ENCODE assay signal across 9 mouse cellular contexts in the genomic region with DNA sequence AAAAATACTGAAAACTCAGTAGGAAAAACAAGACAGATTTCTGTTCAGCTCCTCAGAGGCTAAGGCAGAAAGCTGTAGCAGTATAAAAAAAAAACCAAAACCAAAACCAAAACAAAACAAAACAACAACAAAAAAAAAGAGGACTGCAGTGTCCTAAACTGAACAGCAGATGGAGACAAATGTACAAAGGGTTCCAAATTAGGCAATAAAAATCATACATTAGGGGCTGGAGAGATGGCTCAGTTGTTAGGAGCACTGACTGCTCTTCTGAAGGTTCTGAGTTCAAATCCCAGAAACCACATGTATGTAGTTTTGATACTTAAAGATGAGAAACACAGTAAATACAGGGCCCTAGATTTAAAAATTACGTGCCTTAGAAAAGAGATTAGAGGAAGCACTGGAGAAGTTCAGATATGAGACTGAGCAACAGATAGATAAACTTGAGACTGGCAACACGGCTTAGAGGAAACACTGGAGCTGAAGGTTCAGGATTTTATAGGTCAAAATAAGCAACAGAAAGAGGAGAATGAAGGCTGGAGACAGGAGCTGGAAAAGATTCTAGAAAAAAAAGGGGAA. TPM values are rescaled to one million over a fixed set of nuclear protein-coding genes. Genes with fewer than 3 reads are reported as not detected.
A peak's percentile ranks its signal among the peaks of the same experiment; 100 is the strongest.
DNase-seq lines count a peak whose midpoint lies in the region; ATAC-seq and TF ChIP-seq lines count a peak whose summit lies in the region.
"Had no signal": no experiment of that assay in that cellular context is flagged by ENCODE, and none has a peak within 500 bp of the region (broad histone marks: within the 10 kb centered on the region; RNA-seq: fewer than 3 reads in every experiment).

No protein-coding gene starts in this region.

- H3K27ac ChIP-seq in midbrain, postnatal 0 days (ENCODE audit: low read depth, low read length) = no peak overlapping the region
- no peak overlapping the region for H3K27ac ChIP-seq in midbrain, embryonic 10.5 days (replicated peaks)
- no peak overlapping the region for H3K27ac ChIP-seq in stomach, postnatal 0 days (replicated peaks)
- H3K27ac ChIP-seq: embryonic facial prominence, embryonic 15.5 days; limb, embryonic 15.5 days had no signal

- no peak overlapping the region for H3K4me3 ChIP-seq in midbrain, postnatal 0 days (ENCODE audit: low read depth, low read length)
- no peak overlapping the region for H3K4me3 ChIP-seq in midbrain, embryonic 10.5 days
- H3K4me3 ChIP-seq in stomach, postnatal 0 days (ENCODE audit: low read depth, low read length) = no peak overlapping the region
- H3K4me3 ChIP-seq: embryonic facial prominence, embryonic 15.5 days; limb, embryonic 15.5 days had no signal

- no peaks in the 10 kb centered on the region for H3K4me1 ChIP-seq in midbrain, postnatal 0 days (ENCODE audit: insufficient read depth, low read length)
- H3K4me1 ChIP-seq in midbrain, embryonic 10.5 days = no peaks in the 10 kb centered on the region
- H3K4me1 ChIP-seq in stomach, postnatal 0 days (replicated peaks; ENCODE audit: control insufficient read depth, insufficient read depth) = no peaks in the 10 kb centered on the region
- H3K4me1 ChIP-seq: embryonic facial prominence, embryonic 15.5 days; limb, embryonic 15.5 days had no signal

- no peak for ATAC-seq in midbrain, postnatal 0 days (ENCODE audit: low FRiP score)
- no peak for ATAC-seq in stomach, postnatal 0 days (ENCODE audit: low FRiP score, low TSS enrichment)

- peak; percentile 52 for TF ChIP-seq CTCF in midbrain, postnatal 0 days (IDR thresholded peaks at IDR 0.05)
- peak; percentile 62 for TF ChIP-seq CTCF in stomach, postnatal 0 days (IDR thresholded peaks at IDR 0.05; ENCODE audit: low read depth)

- no peak for DNase-seq in midbrain, postnatal 0 days (ENCODE audit: low spot score)
- DNase-seq in midbrain, embryonic 10.5 days (ENCODE audit: low spot score) = no peak
- DNase-seq in Muller cell, postnatal 12 days (ENCODE audit: inconsistent ontology term) = peak; percentile 39
- DNase-seq in induced T-regulatory cell, adult 2 months (ENCODE audit: low read depth) = peak; percentile 86
- DNase-seq in stomach, postnatal 0 days (ENCODE audit: low spot score) = no peak
- DNase-seq in ovary, adult 18-20 months (ENCODE audit: low spot score) = no peak
- DNase-seq in heart, postnatal 14 days = no peak

- TF ChIP-seq EP300 in stomach, postnatal 0 days (optimal IDR thresholded peaks at IDR 0.05) = no peak

- no peak overlapping the region for H3K9ac ChIP-seq in midbrain, postnatal 0 days (replicated peaks; ENCODE audit: low read length, poor library complexity, severe bottlenecking)
- no peak overlapping the region for H3K9ac ChIP-seq in stomach, postnatal 0 days (ENCODE audit: low read length)
- H3K9ac ChIP-seq: embryonic facial prominence, embryonic 15.5 days; limb, embryonic 15.5 days had no signal

- H3K9me3 ChIP-seq in midbrain, postnatal 0 days (ENCODE audit: low read length) = 0 out of 2 replicates have a peak, but pooled peaks cover 11% of the 10 kb centered on the region
- peaks cover 18% of the 10 kb centered on the region for H3K9me3 ChIP-seq in midbrain, embryonic 10.5 days (replicated peaks)
- H3K9me3 ChIP-seq in stomach, postnatal 0 days (ENCODE audit: control insufficient read depth, low read length) = no peaks in the 10 kb centered on the region

- H3K36me3 ChIP-seq in midbrain, postnatal 0 days (ENCODE audit: insufficient read depth, low read length) = no peaks in the 10 kb centered on the region
- H3K36me3 ChIP-seq in midbrain, embryonic 10.5 days = no peaks in the 10 kb centered on the region
- H3K36me3 ChIP-seq in stomach, postnatal 0 days (ENCODE audit: control insufficient read depth, insufficient read depth, low read length) = no peaks in the 10 kb centered on the region
- H3K36me3 ChIP-seq: embryonic facial prominence, embryonic 15.5 days; limb, embryonic 15.5 days had no signal

- no peak overlapping the region for H3K4me2 ChIP-seq in midbrain, postnatal 0 days (ENCODE audit: low read depth, low read length, poor library complexity, severe bottlenecking)
- no peak overlapping the region for H3K4me2 ChIP-seq in stomach, postnatal 0 days (replicated peaks; ENCODE audit: low read depth)
- H3K4me2 ChIP-seq: embryonic facial prominence, embryonic 15.5 days; limb, embryonic 15.5 days had no signal

- 83% methylated on average over 2 of the region's 2 CpGs for WGBS in midbrain, postnatal 0 days
- 86% methylated on average over 2 of the region's 2 CpGs for WGBS in midbrain, embryonic 10.5 days
- 78% methylated on average over 2 of the region's 2 CpGs for WGBS in stomach, postnatal 0 days

- intact Hi-C loops in heart, postnatal 14 days (cut with DNase I) = no loop called here

- H3K27me3 ChIP-seq in midbrain, postnatal 0 days (ENCODE audit: insufficient read depth, low read length) = no peaks in the 10 kb centered on the region
- H3K27me3 ChIP-seq in midbrain, embryonic 10.5 days (ENCODE audit: low read depth, poor library complexity, severe bottlenecking) = no peaks in the 10 kb centered on the region
- no peaks in the 10 kb centered on the region for H3K27me3 ChIP-seq in stomach, postnatal 0 days (ENCODE audit: control insufficient read depth, insufficient read depth, low read length)
- H3K27me3 ChIP-seq: embryonic facial prominence, embryonic 15.5 days; limb, embryonic 15.5 days had no signal

RNA-seq across cellular contexts. Expression of a gene that starts 5.1 kb away (rescaled TPM):
- total RNA-seq in midbrain, postnatal 0 days (2014; rRNA removed) = 3.1 and 3.7 TPM in 2 replicates
- polyA plus RNA-seq in midbrain, postnatal 0 days (2015; fragmentation: Nextera tagmentation; extraction: Ambion mirVana) = 3.1 and 3.3 TPM in 2 replicates
- polyA plus RNA-seq in midbrain, embryonic 10.5 days (2016; fragmentation: Nextera tagmentation; extraction: Ambion mirVana) = 5.8 and 7.4 TPM in 2 replicates
- polyA plus RNA-seq in stomach, postnatal 0 days (2015; fragmentation: Nextera tagmentation; extraction: Ambion mirVana) = 4.3 and 4.6 TPM in 2 replicates
- 1 to 10 TPM; 2.8 to 3.1 TPM for total RNA-seq in heart, postnatal 14 days (2021)

RNA-seq across cellular contexts. Expression of a gene that starts 33.5 kb away (rescaled TPM):
- total RNA-seq in midbrain, postnatal 0 days (2014; rRNA removed) = 11.2 and 12.9 TPM in 2 replicates
- polyA plus RNA-seq in midbrain, postnatal 0 days (2015; fragmentation: Nextera tagmentation; extraction: Ambion mirVana) = 4.2 and 5.5 TPM in 2 replicates
- 5.3 and 5.9 TPM in 2 replicates for polyA plus RNA-seq in midbrain, embryonic 10.5 days (2016; fragmentation: Nextera tagmentation; extraction: Ambion mirVana)
- polyA plus RNA-seq in stomach, postnatal 0 days (2015; fragmentation: Nextera tagmentation; extraction: Ambion mirVana) = 3.1 and 4.4 TPM in 2 replicates
- total RNA-seq in heart, postnatal 14 days (2021) = 10 to 100 TPM; 11.1 to 12.7 TPM

RNA-seq across cellular contexts. Expression of a gene that starts 53.9 kb away (rescaled TPM):
- total RNA-seq in midbrain, postnatal 0 days (2014; rRNA removed) = 24.1 and 36.5 TPM in 2 replicates
- polyA plus RNA-seq in midbrain, postnatal 0 days (2015; fragmentation: Nextera tagmentation; extraction: Ambion mirVana) = 29.2 and 37.3 TPM in 2 replicates
- 73.8 and 79.9 TPM in 2 replicates for polyA plus RNA-seq in midbrain, embryonic 10.5 days (2016; fragmentation: Nextera tagmentation; extraction: Ambion mirVana)
- 14.5 and 16.6 TPM in 2 replicates for polyA plus RNA-seq in stomach, postnatal 0 days (2015; fragmentation: Nextera tagmentation; extraction: Ambion mirVana)
- 1 to 10 TPM; 9.1 TPM for total RNA-seq in heart, postnatal 14 days (2021)

RNA-seq across cellular contexts. Expression of a gene that starts 54.1 kb away (rescaled TPM):
- total RNA-seq in midbrain, postnatal 0 days (2014; rRNA removed) = 5.0 and 5.1 TPM in 2 replicates
- 3.1 and 3.4 TPM in 2 replicates for polyA plus RNA-seq in midbrain, postnatal 0 days (2015; fragmentation: Nextera tagmentation; extraction: Ambion mirVana)
- polyA plus RNA-seq in midbrain, embryonic 10.5 days (2016; fragmentation: Nextera tagmentation; extraction: Ambion mirVana) = 16.7 TPM in 2 replicates
- polyA plus RNA-seq in stomach, postnatal 0 days (2015; fragmentation: Nextera tagmentation; extraction: Ambion mirVana) = 2.6 and 2.8 TPM in 2 replicates
- total RNA-seq in heart, postnatal 14 days (2021) = 10 to 100 TPM; 15.5 to 19.7 TPM

Comparison
In these comparisons a context has a peak if more than half of its experiments do, and no peak if none do; other contexts are left out.
1. DNase-seq: peak in Muller cell, postnatal 12 days (single experiment) and induced T-regulatory cell, adult 2 months (single experiment); none in midbrain, postnatal 0 days (single experiment), midbrain, embryonic 10.5 days (single experiment), stomach, postnatal 0 days (single experiment), ovary, adult 18-20 months (single experiment) and heart, postnatal 14 days (0 of 2).